Mouse (Mus musculus): ENCODE measurements at regions not wholly inside any gene's neighbourhood (a gene's known extent, or its start where the extent isn't known, plus 50 kb on each side); places are given as distances from the start of the nearest gene placed in this dataset.

DNA sequence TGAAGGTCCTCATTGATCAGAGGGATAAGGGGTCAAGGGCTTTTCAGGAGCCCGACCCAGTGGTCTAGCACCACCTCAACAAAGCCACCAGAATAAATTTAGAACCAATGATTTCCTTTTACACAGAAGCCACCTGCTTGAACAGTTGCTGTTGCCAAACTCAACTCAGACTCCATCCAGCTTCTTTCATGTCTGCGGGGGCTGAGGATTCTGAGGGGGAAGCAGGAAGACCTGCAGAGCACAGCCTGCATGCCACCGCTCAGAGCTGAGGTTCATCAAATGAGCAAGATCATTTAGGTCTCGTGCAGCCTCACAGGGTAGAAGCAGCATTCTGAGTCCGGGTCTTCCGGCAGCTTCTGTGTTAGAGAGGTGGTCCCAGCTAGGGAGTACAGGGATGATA is 231.6 kb upstream of the Kazn start:
- no peaks in the 10 kb centered on the region for H3K27me3 ChIP-seq (ENCODE audit: control insufficient read depth, insufficient read depth, low read length)
- TF ChIP-seq POLR2A (IDR thresholded peaks at IDR 0.05; ENCODE audit: low read depth, low read length) (no peak), CTCF (IDR thresholded peaks at IDR 0.05; ENCODE audit: extremely low read depth, insufficient read depth, insufficient read length, insufficient replicate concordance) (no peak)
- no peak overlapping the region for H3K4me3 ChIP-seq (ENCODE audit: extremely low read depth, insufficient read depth, insufficient read length)
- no peak for DNase-seq (ENCODE audit: low read depth in 1 of 2, low spot score in 2 of 2)
- H3K4me1 ChIP-seq (ENCODE audit: control insufficient read depth, insufficient read depth, insufficient read length): no peaks in the 10 kb centered on the region
- H3K36me3 ChIP-seq (ENCODE audit: control insufficient read depth, insufficient read depth, low read length): no peaks in the 10 kb centered on the region
- 79% methylated on average over 6 of the region's 6 CpGs for WGBS
- no peak overlapping the region for H3K27ac ChIP-seq (ENCODE audit: insufficient read depth, low read length)

DNA sequence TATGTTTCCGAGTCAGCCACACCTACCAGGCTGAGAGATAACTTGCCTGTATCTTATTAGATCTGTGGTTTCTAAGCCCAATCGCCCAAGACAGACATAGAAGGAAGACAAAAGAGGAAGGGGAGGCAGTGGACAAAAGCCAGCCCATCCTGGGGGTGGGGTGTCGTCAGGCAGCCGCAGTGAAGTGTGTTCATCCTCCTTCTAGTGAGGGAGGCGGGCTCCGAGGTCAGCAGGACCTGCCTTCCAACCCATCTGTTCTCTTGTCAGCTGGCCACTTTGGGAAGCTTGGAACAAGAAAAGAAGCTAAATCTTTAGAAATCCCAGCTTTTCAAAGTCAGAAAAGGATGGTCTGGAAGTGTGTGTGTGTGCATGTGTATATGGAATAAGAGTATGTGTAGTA is 228.7 kb upstream of the Kazn start:
- no peak overlapping the region for H3K4me3 ChIP-seq (ENCODE audit: extremely low read depth, insufficient read depth, insufficient read length)
- no peak for TF ChIP-seq POLR2A (IDR thresholded peaks at IDR 0.05; ENCODE audit: low read depth, low read length)
- TF ChIP-seq CTCF (IDR thresholded peaks at IDR 0.05; ENCODE audit: extremely low read depth, insufficient read depth, insufficient read length, insufficient replicate concordance): no peak

DNA sequence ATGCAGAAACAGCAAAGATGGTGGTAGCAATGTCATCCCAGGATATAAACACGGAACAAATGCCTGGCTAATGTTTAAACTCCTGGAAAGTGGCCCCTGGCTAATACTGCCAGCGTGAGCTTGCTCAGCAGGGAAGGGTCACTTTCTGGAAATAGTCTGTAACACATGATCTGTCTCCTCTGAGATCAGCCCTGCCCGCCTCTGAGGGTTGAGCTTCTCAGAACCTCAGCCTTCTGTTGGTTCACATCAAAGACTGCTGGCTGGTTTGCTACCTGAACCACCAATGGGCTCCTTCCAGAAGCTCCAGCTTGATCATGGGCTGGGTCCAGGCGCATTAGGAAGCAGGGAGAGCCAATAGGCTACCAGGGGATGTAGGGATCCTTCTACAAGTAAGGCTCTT is 226.0 kb upstream of the Kazn start:
- DNase-seq (ENCODE audit: low read depth in 1 of 2, low spot score in 2 of 2): no peak
- TF ChIP-seq POLR2A (IDR thresholded peaks at IDR 0.05; ENCODE audit: low read depth, low read length): no peak
- TF ChIP-seq CTCF (IDR thresholded peaks at IDR 0.05; ENCODE audit: extremely low read depth, insufficient read depth, insufficient read length, insufficient replicate concordance): no peak
- Histone ChIP-seq H3K36me3 (ENCODE audit: control insufficient read depth, insufficient read depth, low read length) (no peaks in the 10 kb centered on the region), H3K4me3 (ENCODE audit: extremely low read depth, insufficient read depth, insufficient read length) (no peak overlapping the region), H3K27ac (ENCODE audit: insufficient read depth, low read length) (no peak overlapping the region), H3K27me3 (ENCODE audit: control insufficient read depth, insufficient read depth, low read length) (no peaks in the 10 kb centered on the region), H3K4me1 (ENCODE audit: control insufficient read depth, insufficient read depth, insufficient read length) (no peaks in the 10 kb centered on the region)
- WGBS: 74% methylated on average over 4 of the region's 4 CpGs

More for the DNA sequence above, 228.7 kb upstream of the Kazn start:
- DNase-seq (ENCODE audit: low read depth in 1 of 2, low spot score in 2 of 2): no peak
- Histone ChIP-seq H3K27ac (ENCODE audit: insufficient read depth, low read length) (no peak overlapping the region), H3K36me3 (ENCODE audit: control insufficient read depth, insufficient read depth, low read length) (no peaks in the 10 kb centered on the region), H3K27me3 (ENCODE audit: control insufficient read depth, insufficient read depth, low read length) (no peaks in the 10 kb centered on the region), H3K4me1 (ENCODE audit: control insufficient read depth, insufficient read depth, insufficient read length) (no peaks in the 10 kb centered on the region)
- 49% methylated on average over 6 of the region's 6 CpGs for WGBS

DNA sequence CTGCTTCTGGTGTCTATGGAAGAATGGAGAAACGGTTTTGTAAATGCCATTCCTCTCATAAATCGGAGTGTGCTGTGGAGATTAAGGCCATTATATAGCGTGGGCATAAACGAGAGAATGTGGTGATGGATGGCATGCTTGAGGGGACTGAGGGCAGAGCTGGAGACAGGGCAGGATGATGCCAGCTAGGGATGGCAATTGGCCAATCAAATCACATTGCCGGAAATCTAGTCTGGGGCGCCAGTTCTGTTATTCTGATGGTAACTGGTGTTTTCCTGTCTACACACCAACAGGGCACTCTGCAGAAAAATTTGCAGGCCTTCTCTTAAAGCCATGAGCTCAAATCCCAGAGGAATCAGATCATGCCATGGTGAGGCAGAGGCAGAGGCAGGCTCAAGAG is 224.9 kb upstream of the Kazn start:
- Histone ChIP-seq H3K27ac (ENCODE audit: insufficient read depth, low read length) (no peak overlapping the region), H3K4me1 (ENCODE audit: control insufficient read depth, insufficient read depth, insufficient read length) (no peaks in the 10 kb centered on the region), H3K27me3 (ENCODE audit: control insufficient read depth, insufficient read depth, low read length) (no peaks in the 10 kb centered on the region), H3K4me3 (ENCODE audit: extremely low read depth, insufficient read depth, insufficient read length) (no peak overlapping the region), H3K36me3 (ENCODE audit: control insufficient read depth, insufficient read depth, low read length) (no peaks in the 10 kb centered on the region)
- TF ChIP-seq POLR2A (IDR thresholded peaks at IDR 0.05; ENCODE audit: low read depth, low read length): no peak
- TF ChIP-seq CTCF (IDR thresholded peaks at IDR 0.05; ENCODE audit: extremely low read depth, insufficient read depth, insufficient read length, insufficient replicate concordance): no peak
- WGBS: 92% methylated on average over 6 of the region's 6 CpGs
- no peak for DNase-seq (ENCODE audit: low read depth in 1 of 2, low spot score in 2 of 2)

DNA sequence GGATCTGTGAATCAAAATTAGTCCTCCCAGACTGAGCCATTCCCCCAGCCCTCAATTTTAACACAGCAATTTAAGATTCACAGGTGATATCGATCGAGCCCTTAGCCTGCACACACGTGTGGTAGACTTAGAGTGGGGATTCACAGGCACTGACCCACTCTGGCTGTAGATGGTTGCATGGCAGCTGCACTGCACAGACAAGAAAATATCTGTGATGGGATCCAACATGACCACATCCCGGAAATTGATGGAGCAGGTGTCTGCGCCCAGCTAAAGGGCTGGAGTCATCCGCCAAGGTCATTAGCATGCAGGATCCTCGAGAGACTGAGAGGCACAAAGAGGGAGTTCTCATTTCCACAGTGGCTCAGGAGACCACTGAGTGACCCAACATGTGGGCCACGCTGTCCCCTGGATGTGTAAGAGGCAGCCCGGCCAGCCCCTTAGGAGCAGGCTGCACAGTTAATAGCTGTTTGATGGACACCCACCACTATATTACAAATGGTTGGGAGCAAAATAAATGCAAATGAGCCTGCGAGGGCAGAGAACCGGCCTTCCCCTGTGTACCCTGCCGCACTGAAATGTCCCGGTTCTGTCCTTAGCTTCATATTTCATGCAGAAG is 221.4 kb upstream of the Kazn start:
- DNase-seq (ENCODE audit: low read depth in 1 of 2, low spot score in 2 of 2): no peak
- Histone ChIP-seq H3K4me3 (ENCODE audit: extremely low read depth, insufficient read depth, insufficient read length) (no peak overlapping the region), H3K36me3 (ENCODE audit: control insufficient read depth, insufficient read depth, low read length) (no peaks in the 10 kb centered on the region), H3K4me1 (ENCODE audit: control insufficient read depth, insufficient read depth, insufficient read length) (no peaks in the 10 kb centered on the region), H3K27ac (ENCODE audit: insufficient read depth, low read length) (no peak overlapping the region), H3K27me3 (ENCODE audit: control insufficient read depth, insufficient read depth, low read length) (no peaks in the 10 kb centered on the region)
- no peak for TF ChIP-seq POLR2A (IDR thresholded peaks at IDR 0.05; ENCODE audit: low read depth, low read length)
- no peak for TF ChIP-seq CTCF (IDR thresholded peaks at IDR 0.05; ENCODE audit: extremely low read depth, insufficient read depth, insufficient read length, insufficient replicate concordance)
- 92% methylated on average over 13 of the region's 13 CpGs for WGBS

DNA sequence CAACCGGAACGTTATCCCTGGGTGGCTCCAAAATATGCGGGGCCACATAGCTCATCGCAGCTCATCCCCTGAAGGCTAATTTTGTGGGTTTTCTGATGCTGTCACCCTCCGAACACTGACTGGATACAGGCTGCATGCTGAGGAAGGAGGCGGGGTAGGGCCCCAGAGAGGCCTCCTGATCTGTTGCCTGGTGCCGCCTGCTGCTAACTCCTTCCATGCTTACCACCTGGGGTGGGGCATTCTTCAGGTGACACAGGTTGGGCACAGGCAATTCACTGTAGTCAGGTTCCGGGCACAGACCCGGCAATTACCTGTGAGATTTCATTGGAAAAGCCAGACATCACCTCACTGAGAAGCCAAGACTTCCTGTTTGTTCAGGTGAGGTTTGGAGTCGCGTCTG is 213.4 kb upstream of the Kazn start:
- H3K4me1 ChIP-seq (ENCODE audit: control insufficient read depth, insufficient read depth, insufficient read length): no peaks in the 10 kb centered on the region
- DNase-seq (ENCODE audit: low read depth in 1 of 2, low spot score in 2 of 2): no peak
- no peaks in the 10 kb centered on the region for H3K36me3 ChIP-seq (ENCODE audit: control insufficient read depth, insufficient read depth, low read length)
- no peak overlapping the region for H3K4me3 ChIP-seq (ENCODE audit: extremely low read depth, insufficient read depth, insufficient read length)
- H3K27me3 ChIP-seq (ENCODE audit: control insufficient read depth, insufficient read depth, low read length): no peaks in the 10 kb centered on the region
- TF ChIP-seq CTCF (IDR thresholded peaks at IDR 0.05; ENCODE audit: extremely low read depth, insufficient read depth, insufficient read length, insufficient replicate concordance): no peak
- TF ChIP-seq POLR2A (IDR thresholded peaks at IDR 0.05; ENCODE audit: low read depth, low read length): no peak
- H3K27ac ChIP-seq (ENCODE audit: insufficient read depth, low read length): no peak overlapping the region
- WGBS: 57% methylated on average over 11 of the region's 11 CpGs

DNA sequence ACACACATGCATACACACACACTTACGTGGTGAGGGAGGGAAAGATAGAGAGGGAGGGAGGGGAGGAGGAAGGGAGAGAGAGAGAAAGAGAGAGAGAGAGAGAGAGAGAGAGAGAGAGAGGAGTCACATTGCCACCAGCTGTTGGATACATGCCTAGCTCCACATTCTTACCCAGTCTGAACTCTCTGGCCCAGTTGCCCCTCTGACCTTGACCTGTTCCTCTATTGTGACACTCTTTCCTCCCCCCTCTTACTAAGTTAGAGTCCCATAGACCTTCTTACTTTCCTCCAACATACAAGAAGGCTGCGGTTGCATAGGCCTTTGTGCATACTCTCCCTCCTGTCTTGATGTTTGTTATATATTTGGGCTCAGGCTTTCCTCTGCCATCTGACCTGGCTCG is 211.7 kb upstream of the Kazn start:
- 77% methylated on average over 3 of the region's 3 CpGs for WGBS
- no peak overlapping the region for H3K4me3 ChIP-seq (ENCODE audit: extremely low read depth, insufficient read depth, insufficient read length)
- H3K36me3 ChIP-seq (ENCODE audit: control insufficient read depth, insufficient read depth, low read length): no peaks in the 10 kb centered on the region
- DNase-seq (ENCODE audit: low read depth in 1 of 2, low spot score in 2 of 2): no peak
- no peaks in the 10 kb centered on the region for H3K4me1 ChIP-seq (ENCODE audit: control insufficient read depth, insufficient read depth, insufficient read length)
- H3K27ac ChIP-seq (ENCODE audit: insufficient read depth, low read length): no peak overlapping the region
- H3K27me3 ChIP-seq (ENCODE audit: control insufficient read depth, insufficient read depth, low read length): no peaks in the 10 kb centered on the region
- TF ChIP-seq POLR2A (IDR thresholded peaks at IDR 0.05; ENCODE audit: low read depth, low read length): no peak
- TF ChIP-seq CTCF (IDR thresholded peaks at IDR 0.05; ENCODE audit: extremely low read depth, insufficient read depth, insufficient read length, insufficient replicate concordance): no peak
